Mouse (Mus musculus) stomach, adult 2 months (tissue): ENCODE data around the gene Glipr1l1. TPM values are rescaled to one million over a fixed set of nuclear protein-coding genes. Genes with fewer than 3 reads are reported as not detected.

Source experiments
- polyA plus RNA-seq: library from polyadenylated mRNA; depleted of rRNA; stranded (reverse); fragments of >200 nt; gene quantifications from 2 replicates; pipeline ENCODE4 v1.2.3, GENCODE M21; 2012; rRNA removed

Gene Glipr1l1
- polyA plus RNA-seq: not detected in 2 replicates

GRCm38 (mm10) chr10:112059702-112060582 is at the start of gene Glipr1l1:
Gene Glipr1l1, plus strand, starts transcription at chr10:112060189.

GRCm38 (mm10) chr10:112083157-112083556 is 23.2 kb downstream of the Glipr1l1 start, which contains the start of gene Glipr1l2:
Gene Glipr1l2, plus strand, starts transcription at chr10:112083354.

Other genes with a start within 250 kb of the Glipr1l1 start
- gene Krr1, start 87.5 kb upstream of the Glipr1l1 start, polyA plus RNA-seq: 0.66 and 0.78 TPM in 2 replicates
- gene Glipr1, start 57.6 kb upstream of the Glipr1l1 start, polyA plus RNA-seq: 1.1 and 1.5 TPM in 2 replicates
- not detected in 2 replicates for gene Glipr1l2, start 23.2 kb downstream of the Glipr1l1 start, polyA plus RNA-seq
- not detected in 2 replicates for gene Glipr1l3, start 100.1 kb downstream of the Glipr1l1 start, polyA plus RNA-seq
- 0.05 TPM in 1 of 2 replicates, not detected in the other for gene Caps2, start 103.4 kb downstream of the Glipr1l1 start, polyA plus RNA-seq
- gene Kcnc2, start 210.9 kb downstream of the Glipr1l1 start, polyA plus RNA-seq: 0.06 and 0.10 TPM in 2 replicates